Mouse (Mus musculus) limb, embryonic 12.5 days (tissue): ENCODE measurements around the gene Tnnc2. TPM values are rescaled to one million over a fixed set of nuclear protein-coding genes. Genes with fewer than 3 reads are reported as not detected.
A peak's percentile ranks its signal among the peaks of the same experiment; 100 is the strongest.

Source experiments
- ATAC-seq: fragments of 200-750 bp; cut with Nextera tagmentation; 2 replicates; pipeline ENCODE4 v1.8.0; 2017; ENCODE audit warnings: low read depth, moderate TSS enrichment; ENCODE audit not compliant: insufficient number of reproducible peaks, insufficient read depth, low FRiP score, low TSS enrichment
- H3K27ac ChIP-seq: fragments of 300-500 bp; sonication (generic); 2 replicates; pipeline ENCODE4 v1.5.1; 2016; ENCODE audit warnings: mild to moderate bottlenecking, moderate library complexity
- H3K27me3 ChIP-seq: fragments of 300-500 bp; sonication (generic); 2 replicates; pipeline ENCODE4 v1.6.1; 2016; ENCODE audit warnings: mild to moderate bottlenecking, moderate library complexity
- H3K36me3 ChIP-seq: fragments of 300-500 bp; sonication (generic); 2 replicates; pipeline ENCODE4 v1.6.1; 2016; ENCODE audit warnings: mild to moderate bottlenecking, moderate library complexity
- H3K4me1 ChIP-seq: fragments of 300-500 bp; sonication (generic); replicated peaks from 2 replicates; pipeline ENCODE4 v1.6.1; 2016
- H3K4me2 ChIP-seq: fragments of 300-500 bp; sonication (generic); 2 replicates; pipeline ENCODE4 v1.6.1; 2016; ENCODE audit warnings: mild to moderate bottlenecking, moderate library complexity
- H3K4me3 ChIP-seq: fragments of 300-500 bp; sonication (generic); replicated peaks from 2 replicates; pipeline ENCODE4 v1.5.1; 2016; ENCODE audit warnings: mild to moderate bottlenecking
- H3K9ac ChIP-seq: fragments of 300-500 bp; sonication (generic); replicated peaks from 2 replicates; pipeline ENCODE4 v1.6.1; 2016; ENCODE audit warnings: mild to moderate bottlenecking, moderate library complexity
- H3K9me3 ChIP-seq: fragments of 300-500 bp; sonication (generic); 2 replicates; pipeline ENCODE4 v1.6.1; 2016; ENCODE audit warnings: mild to moderate bottlenecking, moderate library complexity
- WGBS: fragments of 180-500 bp; shearing (Covaris S2); methylation state at CpG from one replicate; pipeline ENCODE4 v1.1.7; 2016; 5-methylcytosine and 5-hydroxymethylcytosine counted together
- polyA plus RNA-seq: library from polyadenylated mRNA; unstranded; fragments of >200 nt; fragmentation: Nextera tagmentation; extraction: Ambion mirVana; gene quantifications from 2 replicates; pipeline ENCODE4 v1.2.1, GENCODE M21; 2016

Gene Tnnc2
- polyA plus RNA-seq, 1 experiment from 2014 or later = 74.6 TPM

GRCm38 (mm10) chr2:164794293-164794692 is 14.5 kb upstream of the Tnnc2 start:
- peak; percentile 64; the same call in 1 of the 2 replicates for ATAC-seq
- Histone ChIP-seq H3K27ac (no peak overlapping the region), H3K27me3 (no peaks in the 10 kb centered on the region)

GRCm38 (mm10) chr2:164793772-164794171 is 14.0 kb upstream of the Tnnc2 start:
- Histone ChIP-seq H3K4me1 (no peaks in the 10 kb centered on the region), H3K9me3 (no peaks in the 10 kb centered on the region), H3K36me3 (peaks cover 84% of the 10 kb centered on the region), H3K4me3 (no peak overlapping the region), H3K27ac (no peak overlapping the region), H3K27me3 (no peaks in the 10 kb centered on the region), H3K4me2 (no peak overlapping the region), H3K9ac (no peak overlapping the region)
- ATAC-seq = no peak
- 93% methylated on average over 2 of the region's 2 CpGs for WGBS

More at GRCm38 (mm10) chr2:164794293-164794692, 14.5 kb upstream of the Tnnc2 start:
- no peak overlapping the region for H3K4me2 ChIP-seq
- WGBS = 39% methylated on average over 5 of the region's 5 CpGs
- no peaks in the 10 kb centered on the region for H3K4me1 ChIP-seq
- H3K4me3 ChIP-seq = no peak overlapping the region
- no peaks in the 10 kb centered on the region for H3K9me3 ChIP-seq
- H3K9ac ChIP-seq = no peak overlapping the region
- H3K36me3 ChIP-seq = peaks cover 85% of the 10 kb centered on the region

- Histone ChIP-seq H3K9me3 (no peaks in the 10 kb centered on the region), H3K27ac (no peak overlapping the region), H3K4me1 (no peaks in the 10 kb centered on the region), H3K9ac (no peak overlapping the region), H3K4me2 (no peak overlapping the region), H3K27me3 (no peaks in the 10 kb centered on the region), H3K36me3 (peaks cover 84% of the 10 kb centered on the region), H3K4me3 (no peak overlapping the region)
- WGBS = 91% methylated on average over 3 of the region's 3 CpGs
- no peak for ATAC-seq
Observed at GRCm38 (mm10) chr2:164793236-164793635, 13.5 kb upstream of the Tnnc2 start.

GRCm38 (mm10) chr2:164792400-164793190 is 12.8 kb upstream of the Tnnc2 start:
- no peaks in the 10 kb centered on the region for H3K4me1 ChIP-seq
- no peak overlapping the region for H3K4me3 ChIP-seq
- peaks cover 80% of the 10 kb centered on the region for H3K36me3 ChIP-seq
- H3K9ac ChIP-seq = no peak overlapping the region
- H3K27me3 ChIP-seq = no peaks in the 10 kb centered on the region
- H3K4me2 ChIP-seq = no peak overlapping the region
- H3K27ac ChIP-seq = no peak overlapping the region
- no peak for ATAC-seq
- H3K9me3 ChIP-seq = no peaks in the 10 kb centered on the region
- WGBS = 93% methylated on average over 12 of the region's 12 CpGs

- Histone ChIP-seq H3K4me1 (peaks cover 4% of the 10 kb centered on the region), H3K4me3 (no peak overlapping the region), H3K36me3 (peaks cover 77% of the 10 kb centered on the region), H3K27me3 (no peaks in the 10 kb centered on the region), H3K27ac (no peak overlapping the region), H3K4me2 (no peak overlapping the region), H3K9me3 (no peaks in the 10 kb centered on the region), H3K9ac (no peak overlapping the region)
- no peak for ATAC-seq
- 92% methylated on average over 18 of the region's 18 CpGs for WGBS
Observed at GRCm38 (mm10) chr2:164791841-164792261, 12.1 kb upstream of the Tnnc2 start.

- Histone ChIP-seq H3K27ac (no peak overlapping the region), H3K4me3 (no peak overlapping the region), H3K4me2 (no peak overlapping the region), H3K9ac (no peak overlapping the region), H3K36me3 (peaks cover 63% of the 10 kb centered on the region), H3K27me3 (no peaks in the 10 kb centered on the region), H3K9me3 (no peaks in the 10 kb centered on the region), H3K4me1 (peaks cover 8% of the 10 kb centered on the region)
- 81% methylated on average over 4 of the region's 4 CpGs for WGBS
- ATAC-seq = no peak
Observed at GRCm38 (mm10) chr2:164790451-164790850, 10.7 kb upstream of the Tnnc2 start.

- no peak overlapping the region for H3K27ac ChIP-seq
- peak overlapping the region; percentile 44; the same call in 1 of the 2 replicates for H3K9ac ChIP-seq
- H3K36me3 ChIP-seq = peaks cover 47% of the 10 kb centered on the region
- H3K4me3 ChIP-seq = no peak overlapping the region
- ATAC-seq = no peak
- no peak overlapping the region for H3K4me2 ChIP-seq
- H3K4me1 ChIP-seq = peaks cover 12% of the 10 kb centered on the region
- WGBS = 78% methylated on average over 4 of the region's 4 CpGs
- H3K27me3 ChIP-seq = no peaks in the 10 kb centered on the region
- no peaks in the 10 kb centered on the region for H3K9me3 ChIP-seq
Observed at GRCm38 (mm10) chr2:164788411-164788810, 8.6 kb upstream of the Tnnc2 start.

GRCm38 (mm10) chr2:164787779-164788178 is 8.0 kb upstream of the Tnnc2 start:
- no peaks in the 10 kb centered on the region for H3K9me3 ChIP-seq
- no peak for ATAC-seq
- WGBS = 87% methylated on average over 10 of the region's 10 CpGs

GRCm38 (mm10) chr2:164787032-164787431 is 7.3 kb upstream of the Tnnc2 start:
- 87% methylated on average over 3 of the region's 3 CpGs for WGBS
- no peak overlapping the region for H3K4me3 ChIP-seq

More at GRCm38 (mm10) chr2:164787779-164788178, 8.0 kb upstream of the Tnnc2 start:
- Histone ChIP-seq H3K36me3 (peaks cover 41% of the 10 kb centered on the region), H3K4me1 (peaks cover 12% of the 10 kb centered on the region), H3K4me2 (no peak overlapping the region), H3K4me3 (no peak overlapping the region), H3K27ac (no peak overlapping the region), H3K9ac (no peak overlapping the region), H3K27me3 (no peaks in the 10 kb centered on the region)

GRCm38 (mm10) chr2:164786388-164786885 is 6.7 kb upstream of the Tnnc2 start:
- Histone ChIP-seq H3K4me1 (peaks cover 12% of the 10 kb centered on the region), H3K36me3 (peaks cover 28% of the 10 kb centered on the region), H3K9me3 (no peaks in the 10 kb centered on the region), H3K27me3 (0 out of 2 replicates have a peak, but pooled peaks cover 3% of the 10 kb centered on the region), H3K4me3 (peak overlapping the region; percentile 68), H3K9ac (peak overlapping the region; percentile 75), H3K4me2 (peak overlapping the region; percentile 84), H3K27ac (peak overlapping the region; percentile 73; the same call in 1 of the 2 replicates)
- ATAC-seq = no peak
- 7% methylated on average over 15 of the region's 15 CpGs for WGBS

More at GRCm38 (mm10) chr2:164787032-164787431, 7.3 kb upstream of the Tnnc2 start:
- H3K36me3 ChIP-seq = peaks cover 34% of the 10 kb centered on the region
- no peaks in the 10 kb centered on the region for H3K9me3 ChIP-seq
- no peak overlapping the region for H3K27ac ChIP-seq
- H3K4me1 ChIP-seq = peaks cover 12% of the 10 kb centered on the region
- no peaks in the 10 kb centered on the region for H3K27me3 ChIP-seq
- no peak for ATAC-seq
- H3K9ac ChIP-seq = peak overlapping the region; percentile 75
- H3K4me2 ChIP-seq = peak overlapping the region; percentile 84

GRCm38 (mm10) chr2:164785481-164786387 is 6.0 kb upstream of the Tnnc2 start, which contains the start of gene Snx21:
TSS of gene Snx21 (plus strand) at chr2:164785823.
- peak within 1 kb of the TSS; percentile 75 for H3K9ac ChIP-seq
- peak within 1 kb of the TSS; percentile 68 for H3K4me3 ChIP-seq
- WGBS = under 1% methylated on average over 88 of the region's 89 CpGs
- peak within 1 kb of the TSS; percentile 84 for H3K4me2 ChIP-seq
- H3K9me3 ChIP-seq = no peaks in the 10 kb centered on the region
- peaks cover 21% of the 10 kb centered on the region for H3K36me3 ChIP-seq
- peak; percentile 87 for ATAC-seq
- H3K27ac ChIP-seq = peak within 1 kb of the TSS; percentile 73
- peaks cover 12% of the 10 kb centered on the region for H3K4me1 ChIP-seq
- H3K27me3 ChIP-seq = 0 out of 2 replicates have a peak, but pooled peaks cover 3% of the 10 kb centered on the region
